Mouse (Mus musculus): ENCODE data around the gene Pced1a. TPM values are rescaled to one million over a fixed set of nuclear protein-coding genes. Genes with fewer than 3 reads are reported as not detected.

Pced1a gene
- 26.3 and 33.4 TPM in 2 replicates for polyA plus RNA-seq (2012; rRNA removed)

GRCm38 (mm10) chr2:130424126-130424853, at the start of gene Pced1a, which contains the start of gene Vps16:
Gene Pced1a (minus strand): TSS chr2:130424701.
Gene Vps16 (plus strand): TSS chr2:130424339.

DNA sequence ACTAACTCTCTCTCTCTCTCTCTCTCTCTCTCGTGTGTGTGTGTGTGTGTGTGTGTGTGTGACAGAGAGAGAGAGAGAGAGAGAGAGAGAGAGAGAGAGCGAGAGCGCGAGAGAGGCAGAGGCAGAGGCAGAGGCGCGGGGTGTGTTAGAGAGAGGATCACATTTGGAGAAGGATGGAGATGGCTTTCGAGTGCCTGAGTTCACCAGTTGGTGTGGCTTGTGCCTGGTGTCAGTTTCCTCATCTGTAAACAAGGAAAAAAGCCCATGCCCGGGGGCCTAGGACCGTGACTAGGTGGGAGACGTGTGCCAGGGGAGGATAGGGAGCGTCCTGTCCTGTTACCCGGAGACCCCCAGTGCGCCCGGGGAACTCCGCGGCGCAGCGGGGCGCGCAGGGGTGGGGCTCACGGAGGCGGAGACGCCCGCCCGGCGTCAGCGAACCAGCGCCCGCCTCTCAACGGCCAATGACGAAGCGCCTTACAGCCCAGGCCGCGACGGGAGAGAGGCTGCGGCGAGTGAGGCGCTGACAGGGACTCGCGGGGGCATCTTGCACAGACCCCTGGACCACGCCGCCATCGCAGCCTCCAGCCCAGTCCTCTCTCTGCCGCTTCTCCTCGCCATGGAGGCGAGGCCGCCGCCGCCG, 25.4 kb upstream of the Pced1a start, which contains the start of gene Ptpra:
Gene Ptpra, plus strand, starts transcription at position 485 of the 640 bp plus-strand sequence.

DNA sequence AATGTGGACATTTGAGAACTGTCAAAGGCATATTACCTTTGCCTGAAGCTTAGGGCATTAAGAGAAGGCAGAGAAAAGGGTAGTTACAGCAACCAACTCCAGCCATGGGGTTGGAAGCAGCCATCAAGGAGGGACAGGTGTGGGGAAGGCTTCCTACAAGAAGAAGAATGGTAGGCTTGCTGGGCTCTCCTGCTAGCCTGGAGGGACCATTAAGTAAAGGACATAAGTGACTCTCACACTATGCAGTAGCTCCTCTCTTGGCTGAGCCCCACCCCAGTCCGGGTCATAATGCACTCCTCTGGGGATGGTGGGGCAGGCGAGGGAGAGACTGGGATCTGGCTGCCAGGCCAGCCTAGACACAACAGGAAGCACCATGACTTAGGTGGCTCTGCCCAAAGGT, 18.3 kb downstream of the Pced1a start, which contains the start of gene Tmem239:
Gene Tmem239, plus strand, starts transcription at position 301 of the 400 bp plus-strand sequence.

GRCm38 (mm10) chr2:130404939-130405338, 19.6 kb downstream of the Pced1a start, which contains the start of the genes Gm28372 and 1700020A23Rik:
Gene Gm28372 (plus strand): TSS chr2:130405239.
Gene 1700020A23Rik (plus strand): TSS chr2:130405259.

GRCm38 (mm10) chr2:130397186-130397985, 27.1 kb downstream of the Pced1a start, which contains the start of gene Cpxm1:
Gene Cpxm1 (minus strand): TSS chr2:130397574.

Other genes with a start within 250 kb of the Pced1a start
- gene Snrpb, start 245.3 kb downstream of the Pced1a start, polyA plus RNA-seq (2012; rRNA removed), result 372 and 422 TPM in 2 replicates
- 0.02 and 0.04 TPM in 2 replicates for gene Tmc2, start 229.5 kb downstream of the Pced1a start, polyA plus RNA-seq (2012; rRNA removed)
- gene Nop56, start 150.3 kb downstream of the Pced1a start, polyA plus RNA-seq (2012; rRNA removed), result 392 and 588 TPM in 2 replicates
- 138 and 176 TPM in 2 replicates for gene Idh3b, start 140.2 kb downstream of the Pced1a start, polyA plus RNA-seq (2012; rRNA removed)
- 8.2 and 10.5 TPM in 2 replicates for gene Ebf4, start 129.5 kb downstream of the Pced1a start, polyA plus RNA-seq (2012; rRNA removed)
- gene Cpxm1, start 27.1 kb downstream of the Pced1a start, polyA plus RNA-seq (2012; rRNA removed), result 28.9 and 44.3 TPM in 2 replicates
- not detected in 2 replicates for gene Gm28372, start 19.5 kb downstream of the Pced1a start, polyA plus RNA-seq (2012; rRNA removed)
- gene 1700020A23Rik, start 19.4 kb downstream of the Pced1a start, polyA plus RNA-seq (2012; rRNA removed), result not detected in 2 replicates
- not detected in 2 replicates for gene Tmem239, start 18.2 kb downstream of the Pced1a start, polyA plus RNA-seq (2012; rRNA removed)
- gene Vps16, start 362 bp downstream of the Pced1a start, polyA plus RNA-seq (2012; rRNA removed), result 131 and 175 TPM in 2 replicates
- gene Ptpra, start 25.6 kb upstream of the Pced1a start, polyA plus RNA-seq (2012; rRNA removed), result 68.9 and 84.4 TPM in 2 replicates
- 51.8 and 67.0 TPM in 2 replicates for gene Mrps26, start 139.0 kb upstream of the Pced1a start, polyA plus RNA-seq (2012; rRNA removed)
- gene Oxt, start 151.5 kb upstream of the Pced1a start, polyA plus RNA-seq (2012; rRNA removed), result 0.11 TPM in 1 of 2 replicates, not detected in the other
- gene Avp, start 157.9 kb upstream of the Pced1a start, polyA plus RNA-seq (2012; rRNA removed), result 0.10 TPM in 1 of 2 replicates, not detected in the other
- 5.7 and 8.3 TPM in 2 replicates for gene Fastkd5, start 205.3 kb upstream of the Pced1a start, polyA plus RNA-seq (2012; rRNA removed)
- gene Ubox5, start 205.3 kb upstream of the Pced1a start, polyA plus RNA-seq (2012; rRNA removed), result 7.8 and 12.2 TPM in 2 replicates
- gene Lzts3, start 218.1 kb upstream of the Pced1a start, polyA plus RNA-seq (2012; rRNA removed), result 10.5 and 17.1 TPM in 2 replicates
- 46.3 and 135 TPM in 2 replicates for gene Ddrgk1, start 240.0 kb upstream of the Pced1a start, polyA plus RNA-seq (2012; rRNA removed)
- gene Itpa, start 242.9 kb upstream of the Pced1a start, polyA plus RNA-seq (2012; rRNA removed), result 95.7 and 115 TPM in 2 replicates